Mouse (Mus musculus) spleen, adult 2 months (tissue): Measurements from ENCODE around the gene Psme3. TPM values are rescaled to one million over a fixed set of nuclear protein-coding genes. Genes with fewer than 3 reads are reported as not detected.

Source experiments
- DNase-seq, 2 experiments: peaks; one replicate each; pipeline versions ENCODE4 v3.0.0 to v3.0.0-alpha.2; 2012 to 2021; ENCODE audit warnings: low spot score in 2 of 2, low read depth in 1 of 2
- H3K27ac ChIP-seq: fragments of 200-500 bp; 2 replicates; pipeline ENCODE4 v1.5.1; 2012; ENCODE audit warnings: low read length, inconsistent platforms; ENCODE audit not compliant: insufficient read depth
- H3K27me3 ChIP-seq: fragments of 200-500 bp; 2 replicates; pipeline ENCODE4 v1.6.1; 2012; ENCODE audit warnings: mild to moderate bottlenecking, moderate library complexity, low read length, inconsistent platforms; ENCODE audit not compliant: control insufficient read depth, insufficient read depth
- H3K36me3 ChIP-seq: fragments of 200-500 bp; 2 replicates; pipeline ENCODE4 v1.6.1; 2012; ENCODE audit warnings: mild to moderate bottlenecking, low read length, inconsistent platforms; ENCODE audit not compliant: control insufficient read depth, insufficient read depth
- H3K4me1 ChIP-seq: fragments of 200-500 bp; 2 replicates; pipeline ENCODE4 v1.6.1; 2011; ENCODE audit warnings: inconsistent platforms; ENCODE audit not compliant: control insufficient read depth, insufficient read depth, insufficient read length
- H3K4me3 ChIP-seq: fragments of 200-500 bp; 2 replicates; pipeline ENCODE4 v1.5.1; 2011; ENCODE audit warnings: mild to moderate bottlenecking, inconsistent platforms; ENCODE audit not compliant: insufficient read depth, insufficient read length; ENCODE audit errors: extremely low read depth
- CTCF ChIP-seq: fragments of 200-500 bp; IDR thresholded peaks from 2 replicates; pipeline ENCODE4 v1.5.1; 2011; ENCODE audit warnings: mild to moderate bottlenecking, inconsistent platforms; ENCODE audit not compliant: insufficient read depth, insufficient read length, insufficient replicate concordance; ENCODE audit errors: extremely low read depth
- POLR2A ChIP-seq: fragments of 200-500 bp; IDR thresholded peaks from 2 replicates; pipeline ENCODE4 v1.6.1; 2011; ENCODE audit warnings: low read depth, low read length, inconsistent platforms
- WGBS: fragments of 180-500 bp; shearing (Covaris S2); methylation state at CpG from one replicate; pipeline ENCODE4 v1.1.7; 2018; 5-methylcytosine and 5-hydroxymethylcytosine counted together
- polyA plus RNA-seq: library from polyadenylated mRNA; depleted of rRNA; stranded (reverse); fragments of >200 nt; gene quantifications from 2 replicates; pipeline ENCODE4 v1.2.3, GENCODE M21; 2012

The Psme3 gene
- polyA plus RNA-seq, 1 experiment = 73.8 TPM

- Histone ChIP-seq H3K4me3 (no peak overlapping the region), H3K36me3 (no peaks in the 10 kb centered on the region), H3K4me1 (peaks cover 3% of the 10 kb centered on the region; the same call in 1 of the 2 replicates), H3K27me3 (no peaks in the 10 kb centered on the region), H3K27ac (no peak overlapping the region)
- no peak for TF ChIP-seq POLR2A
- TF ChIP-seq CTCF = no peak
- no peak for DNase-seq
- 56% methylated on average over 6 of the region's 6 CpGs for WGBS
Observed at GRCm38 (mm10) chr11:101334516-101334915, 18.5 kb downstream of the Psme3 start.

- DNase-seq = no peak
- no peak overlapping the region for H3K4me3 ChIP-seq
- H3K4me1 ChIP-seq = peaks cover 3% of the 10 kb centered on the region; the same call in 1 of the 2 replicates
- H3K36me3 ChIP-seq = no peaks in the 10 kb centered on the region
- WGBS = 89% methylated on average over 9 of the region's 9 CpGs
- H3K27me3 ChIP-seq = no peaks in the 10 kb centered on the region
- H3K27ac ChIP-seq = no peak overlapping the region
- TF ChIP-seq POLR2A = no peak
- no peak for TF ChIP-seq CTCF
Observed at GRCm38 (mm10) chr11:101335685-101336084, 19.7 kb downstream of the Psme3 start.

GRCm38 (mm10) chr11:101338123-101338760, 22.2 kb downstream of the Psme3 start:
- 5% methylated on average over 9 of the region's 9 CpGs for WGBS
- H3K4me3 ChIP-seq = no peak overlapping the region; the same call in 1 of the 2 replicates
- peaks cover 3% of the 10 kb centered on the region; the same call in 1 of the 2 replicates for H3K4me1 ChIP-seq
- DNase-seq = no peak
- H3K27ac ChIP-seq = no peak overlapping the region
- H3K27me3 ChIP-seq = no peaks in the 10 kb centered on the region
- TF ChIP-seq POLR2A = no peak
- TF ChIP-seq CTCF = no peak
- H3K36me3 ChIP-seq = no peaks in the 10 kb centered on the region

GRCm38 (mm10) chr11:101347083-101347775, 31.2 kb downstream of the Psme3 start:
- no peak overlapping the region for H3K27ac ChIP-seq
- no peak overlapping the region for H3K4me3 ChIP-seq
- no peaks in the 10 kb centered on the region for H3K4me1 ChIP-seq
- DNase-seq = no peak
- WGBS = 79% methylated on average over 10 of the region's 10 CpGs
- TF ChIP-seq CTCF (no peak), POLR2A (no peak)
- no peaks in the 10 kb centered on the region for H3K36me3 ChIP-seq
- H3K27me3 ChIP-seq = no peaks in the 10 kb centered on the region

- 83% methylated on average over 7 of the region's 7 CpGs for WGBS
- TF ChIP-seq CTCF = no peak
- no peak for TF ChIP-seq POLR2A
- H3K27me3 ChIP-seq = no peaks in the 10 kb centered on the region
- no peaks in the 10 kb centered on the region for H3K36me3 ChIP-seq
- no peaks in the 10 kb centered on the region for H3K4me1 ChIP-seq
- H3K27ac ChIP-seq = no peak overlapping the region
- no peak overlapping the region for H3K4me3 ChIP-seq
- DNase-seq = no peak
Observed at GRCm38 (mm10) chr11:101348774-101349173, 32.8 kb downstream of the Psme3 start.

GRCm38 (mm10) chr11:101349216-101349615, 33.2 kb downstream of the Psme3 start:
- TF ChIP-seq CTCF (no peak), POLR2A (no peak)
- no peak for DNase-seq
- WGBS = 81% methylated on average over 3 of the region's 3 CpGs
- Histone ChIP-seq H3K4me3 (no peak overlapping the region), H3K27ac (no peak overlapping the region), H3K4me1 (no peaks in the 10 kb centered on the region), H3K36me3 (no peaks in the 10 kb centered on the region), H3K27me3 (no peaks in the 10 kb centered on the region)

GRCm38 (mm10) chr11:101351100-101351720, 35.2 kb downstream of the Psme3 start:
- TF ChIP-seq CTCF (no peak), POLR2A (no peak)
- H3K4me3 ChIP-seq = no peak overlapping the region
- no peaks in the 10 kb centered on the region for H3K36me3 ChIP-seq
- no peak for DNase-seq
- H3K27ac ChIP-seq = no peak overlapping the region
- 77% methylated on average over 11 of the region's 11 CpGs for WGBS
- no peaks in the 10 kb centered on the region for H3K27me3 ChIP-seq
- H3K4me1 ChIP-seq = no peaks in the 10 kb centered on the region
